Mouse (Mus musculus): ENCODE results near the gene Acot8.

- TF ChIP-seq POLR2A (IDR thresholded peaks at IDR 0.05; ENCODE audit: insufficient read depth, low read length) (no peak), EP300 (IDR thresholded peaks at IDR 0.05; ENCODE audit: insufficient read depth, low read depth, low read length) (no peak), CTCF (IDR thresholded peaks at IDR 0.05; ENCODE audit: low read depth, low read length) (peak; percentile 55)
Observed at GRCm38 (mm10) chr2:164793236-164793635, 11.4 kb downstream of the Acot8 start.
